Mouse (Mus musculus): ENCODE data around the gene Pde6b.

Pde6b gene

GRCm38 (mm10) chr5:108462446-108462845, 74.3 kb downstream of the Pde6b start:
- DNase-seq (ENCODE audit: low spot score): no peak

- no peak for DNase-seq (ENCODE audit: low spot score)
Measured at GRCm38 (mm10) chr5:108465131-108465891, 77.1 kb downstream of the Pde6b start.

DNA sequence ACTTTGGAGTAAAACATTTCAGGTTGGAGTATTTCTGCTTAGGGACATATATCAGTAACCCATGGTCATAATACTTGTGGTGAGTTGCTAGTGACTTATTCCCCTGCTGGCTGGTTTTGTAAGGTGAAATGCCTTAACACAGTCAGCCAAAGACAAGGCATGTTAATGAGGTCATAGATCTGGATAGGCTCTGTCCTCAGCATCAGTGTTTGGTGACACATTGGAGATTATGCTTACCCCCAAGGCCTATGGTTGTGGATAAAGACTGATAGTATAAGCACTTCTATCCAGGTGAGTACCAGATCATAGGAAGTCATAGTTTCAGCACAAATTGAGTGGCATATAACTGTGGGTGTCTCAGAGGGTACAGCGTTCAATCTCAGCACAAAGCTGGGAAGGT, 78.5 kb downstream of the Pde6b start:
- no peak for DNase-seq (ENCODE audit: low spot score)

DNA sequence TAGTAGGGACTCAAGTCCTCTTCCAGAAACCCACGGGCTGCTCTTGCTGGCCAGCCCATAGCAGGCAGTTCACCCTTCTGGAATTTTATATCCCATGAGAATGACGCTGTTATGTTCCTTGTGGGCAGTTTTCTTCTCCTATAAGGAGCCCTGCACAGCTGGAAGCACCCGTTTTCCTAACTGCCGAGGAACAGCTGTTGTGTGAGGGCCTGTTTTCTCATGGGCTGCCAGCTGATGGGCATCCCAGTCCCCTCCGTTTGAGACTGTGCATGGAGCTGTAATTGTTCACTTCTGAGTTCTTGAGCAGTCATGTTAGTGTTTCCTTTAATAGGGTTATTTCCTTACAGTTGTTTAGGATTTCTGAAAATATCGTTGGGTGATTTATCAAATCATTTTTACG, 81.4 kb downstream of the Pde6b start:
- DNase-seq (ENCODE audit: low spot score): no peak

GRCm38 (mm10) chr5:108473737-108474136, 85.5 kb downstream of the Pde6b start:
- DNase-seq (ENCODE audit: low spot score): no peak

- no peak for DNase-seq (ENCODE audit: low spot score)
Measured at GRCm38 (mm10) chr5:108475977-108476376, 87.8 kb downstream of the Pde6b start.

All from urinary bladder, postnatal 10 days (tissue).